Mouse (Mus musculus): Measurements from ENCODE around the gene Gsk3b.
"Not testable (repeated sequence)": the region's sequence is repeated elsewhere in the genome, so short reads cannot be mapped to it uniquely, and the experiment has no call there.

The Gsk3b gene

DNA sequence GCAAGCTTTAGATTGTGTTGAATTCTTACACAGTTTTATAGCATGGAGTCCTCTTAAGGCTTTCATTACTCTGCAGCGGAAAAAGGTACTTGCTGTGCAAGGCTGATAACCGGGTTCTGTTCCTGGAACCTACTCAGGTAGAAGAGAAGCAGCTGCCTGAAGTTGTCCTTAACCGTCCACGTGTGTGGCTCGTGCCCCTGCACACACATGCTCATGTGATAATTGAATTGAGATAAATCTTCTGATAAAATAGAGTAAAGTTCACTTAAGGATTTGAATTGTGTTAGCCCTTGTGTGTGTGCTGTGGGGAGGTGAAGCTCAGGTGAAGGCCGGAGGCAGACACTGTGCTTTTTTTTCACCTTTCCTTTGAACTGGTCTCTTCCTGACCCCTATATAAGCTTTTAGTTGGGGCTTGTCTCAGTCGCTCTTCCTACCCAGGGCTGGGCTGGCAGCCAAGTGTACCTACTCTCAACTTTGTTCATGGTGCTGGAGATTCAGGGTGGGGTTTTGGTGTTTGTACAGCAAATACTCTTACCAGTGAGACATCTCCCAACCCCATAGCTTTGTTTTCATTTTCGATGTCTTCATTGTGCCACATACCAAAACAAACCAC is 96.0 kb downstream of the Gsk3b start:
- DNase-seq (ENCODE audit: extremely low spot score, low spot score) = no peak

DNA sequence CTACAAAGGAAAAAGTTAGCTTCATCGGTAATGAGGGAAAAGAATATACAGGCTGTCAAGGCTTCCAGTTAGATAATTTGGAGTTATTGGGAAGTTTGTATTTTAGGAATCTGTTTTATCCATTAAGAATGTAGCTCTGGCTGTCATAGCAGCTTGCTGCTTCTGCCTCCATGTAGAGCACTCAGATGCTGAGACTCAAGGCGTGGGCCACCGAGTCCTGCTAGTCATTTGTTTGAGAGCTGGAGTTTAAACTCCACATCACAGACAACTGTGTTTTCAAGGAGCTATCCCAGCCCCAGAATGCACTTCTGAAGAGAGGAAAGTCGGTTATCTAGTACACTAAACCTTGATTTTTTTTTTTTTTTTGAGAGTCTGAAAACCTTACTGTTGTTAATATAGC is 101.2 kb downstream of the Gsk3b start:
- no peak for DNase-seq (ENCODE audit: extremely low spot score, low spot score)

DNA sequence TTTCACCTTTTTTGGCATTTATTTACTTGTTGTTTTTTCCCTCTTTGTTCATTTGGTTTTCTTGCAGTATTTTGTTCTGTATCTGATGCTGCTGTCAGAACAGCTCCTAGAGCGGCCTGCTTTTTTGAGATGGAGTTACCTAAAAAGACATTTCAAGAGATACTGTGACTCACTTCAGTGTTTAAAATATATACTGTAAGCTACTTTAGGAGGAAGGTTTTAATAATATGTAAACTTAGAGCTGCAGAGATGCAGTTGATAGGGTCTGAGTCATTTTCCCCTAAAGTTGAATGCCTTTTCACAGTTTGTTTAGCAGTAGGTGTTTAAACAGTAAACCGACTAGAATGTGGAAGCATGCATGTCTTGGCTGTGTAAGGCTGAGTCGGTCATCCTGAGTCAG is 101.7 kb downstream of the Gsk3b start:
- DNase-seq (ENCODE audit: extremely low spot score, low spot score) = no peak

DNA sequence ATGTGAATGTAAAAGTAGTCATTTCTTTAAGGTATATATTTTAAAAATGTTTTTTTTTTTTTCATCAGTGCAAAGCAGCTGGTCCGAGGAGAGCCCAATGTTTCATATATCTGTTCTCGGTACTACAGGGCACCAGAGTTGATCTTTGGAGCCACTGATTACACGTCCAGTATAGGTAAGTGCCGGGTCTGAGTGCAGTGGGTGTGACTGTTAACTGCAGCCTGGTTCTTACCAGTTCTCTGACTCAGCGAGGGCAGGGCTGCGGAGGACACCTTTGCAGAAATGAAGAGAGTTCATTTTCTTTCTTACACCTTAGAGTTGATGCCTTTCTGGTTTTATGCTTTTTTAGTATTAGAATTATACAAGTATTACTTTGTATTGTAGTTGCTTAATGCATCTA is 102.7 kb downstream of the Gsk3b start:
- DNase-seq (ENCODE audit: extremely low spot score, low spot score) = no peak

- no peak for DNase-seq (ENCODE audit: extremely low spot score, low spot score)
Measured at GRCm38 (mm10) chr16:38192640-38193039, 103.8 kb downstream of the Gsk3b start.

GRCm38 (mm10) chr16:38197299-38197698 is 108.5 kb downstream of the Gsk3b start:
- peak; percentile 31 for DNase-seq (ENCODE audit: extremely low spot score, low spot score)

DNA sequence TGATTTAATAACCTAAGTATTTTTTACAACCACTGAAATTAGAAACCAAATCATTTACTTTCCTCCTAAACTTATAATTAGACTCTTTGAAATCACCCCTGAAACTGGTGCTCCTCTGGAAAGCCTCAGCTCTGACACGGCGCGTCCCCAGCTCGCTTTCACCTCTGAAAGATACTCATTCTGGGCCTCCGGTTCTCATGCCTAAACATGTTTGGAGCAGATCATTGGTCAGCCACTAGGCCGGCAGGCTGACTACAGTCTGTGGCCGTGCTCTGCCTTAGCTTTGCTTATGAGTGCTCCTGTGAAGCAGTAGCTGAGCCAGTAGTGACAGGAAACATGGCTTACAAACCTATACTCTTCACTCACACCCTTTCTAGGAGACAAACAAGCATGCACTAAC is 116.5 kb downstream of the Gsk3b start:
- no peak for DNase-seq (ENCODE audit: extremely low spot score, low spot score)

DNA sequence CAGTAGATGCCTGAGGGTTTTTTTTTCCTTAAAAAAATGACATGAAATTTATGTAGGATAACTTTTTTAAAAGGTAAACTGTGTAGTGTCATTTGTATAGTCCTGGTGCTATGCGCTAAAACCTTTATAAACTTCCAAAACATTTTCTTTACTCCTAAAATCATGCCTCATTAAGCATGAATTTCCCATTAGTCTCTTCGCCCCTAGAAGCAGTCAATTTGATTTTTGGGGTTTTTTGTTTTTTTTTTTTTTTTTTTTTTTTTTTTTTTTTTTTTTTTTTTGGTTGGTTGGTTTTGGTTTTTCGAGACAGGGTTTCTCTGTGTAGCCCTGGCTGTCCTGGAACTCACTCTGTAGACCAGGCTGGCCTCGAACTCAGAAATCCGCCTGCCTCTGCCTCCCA is 133.7 kb downstream of the Gsk3b start:
- not testable (repeated sequence) for DNase-seq (ENCODE audit: extremely low spot score, low spot score)

DNA sequence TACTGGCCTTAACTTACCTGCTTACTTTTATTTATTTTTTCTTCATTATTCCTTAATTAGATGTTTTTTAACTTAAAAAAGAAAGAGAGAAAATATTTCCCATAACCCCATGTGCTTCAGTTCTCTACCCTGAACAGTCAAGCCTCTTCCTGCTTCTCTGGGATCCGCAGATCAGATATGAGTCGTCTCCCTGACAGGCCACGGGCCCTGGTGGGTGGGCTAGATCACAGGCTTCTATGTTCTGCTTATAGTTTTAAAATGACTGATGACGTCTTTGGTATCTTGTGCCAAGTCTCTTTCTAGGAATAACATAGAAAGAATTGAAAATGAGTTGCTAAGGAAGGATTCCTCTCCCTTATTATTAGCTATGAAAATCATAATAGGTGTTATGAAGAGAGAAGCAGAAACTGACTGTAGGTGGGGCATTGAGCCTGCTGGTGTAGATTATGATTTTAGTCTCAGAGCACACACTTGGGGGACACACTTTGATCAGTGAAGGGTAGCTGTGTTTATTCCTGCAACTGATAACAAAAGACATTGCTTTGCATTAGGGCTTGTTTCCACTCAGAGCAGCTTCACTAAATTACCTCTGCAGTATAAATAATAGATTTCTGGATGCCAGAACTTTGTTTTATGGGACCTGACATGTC is 148.3 kb downstream of the Gsk3b start:
- no peak for DNase-seq (ENCODE audit: extremely low spot score, low spot score)

DNA sequence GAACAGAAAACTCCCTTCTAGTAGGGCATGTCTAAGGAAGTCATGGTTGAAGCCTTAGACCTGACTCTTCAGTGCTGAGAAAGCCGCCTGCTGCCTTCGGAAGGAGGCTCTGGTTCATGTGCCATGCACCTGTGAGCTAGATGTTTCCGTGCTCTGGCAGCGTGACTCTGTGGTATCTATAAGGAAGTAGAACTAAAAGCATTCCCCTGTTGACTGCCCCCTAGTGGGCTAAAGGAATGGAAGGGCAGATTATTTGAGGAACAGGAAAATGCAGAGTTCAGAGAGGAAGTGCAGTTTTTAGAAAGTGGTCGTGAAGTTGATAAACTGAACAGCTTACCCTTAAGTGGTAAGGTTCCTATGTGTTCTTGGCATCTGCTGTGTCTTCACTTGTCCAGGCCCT is 150.9 kb downstream of the Gsk3b start:
- no peak for DNase-seq (ENCODE audit: extremely low spot score, low spot score)

- no peak for DNase-seq (ENCODE audit: extremely low spot score, low spot score)
Measured at GRCm38 (mm10) chr16:38240167-38240566, 151.4 kb downstream of the Gsk3b start.

- no peak for DNase-seq (ENCODE audit: extremely low spot score, low spot score)
Measured at GRCm38 (mm10) chr16:38244111-38244510, 155.3 kb downstream of the Gsk3b start.

DNA sequence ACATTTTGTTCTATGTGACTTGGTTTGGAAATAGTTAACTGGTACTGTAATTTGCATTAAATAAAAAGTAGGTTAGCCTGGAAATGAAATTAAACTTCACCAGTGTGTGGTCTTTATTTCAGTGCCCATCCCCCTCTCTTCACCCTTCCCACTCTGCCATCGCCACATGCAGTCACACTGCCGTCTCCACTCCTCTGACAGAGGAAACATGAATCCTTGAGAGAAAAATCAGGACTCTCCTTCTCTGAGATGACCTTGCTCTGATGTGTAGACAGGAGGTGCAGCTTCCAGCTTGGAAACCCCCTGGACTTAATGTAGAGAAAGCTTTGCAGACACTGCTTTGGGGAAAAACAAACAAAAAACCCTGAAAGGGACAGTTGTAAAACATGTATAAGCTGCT is 156.6 kb downstream of the Gsk3b start:
- no peak for DNase-seq (ENCODE audit: extremely low spot score, low spot score)

- DNase-seq (ENCODE audit: extremely low spot score, low spot score) = no peak
Measured at GRCm38 (mm10) chr16:38245849-38246585, 157.2 kb downstream of the Gsk3b start.

DNA sequence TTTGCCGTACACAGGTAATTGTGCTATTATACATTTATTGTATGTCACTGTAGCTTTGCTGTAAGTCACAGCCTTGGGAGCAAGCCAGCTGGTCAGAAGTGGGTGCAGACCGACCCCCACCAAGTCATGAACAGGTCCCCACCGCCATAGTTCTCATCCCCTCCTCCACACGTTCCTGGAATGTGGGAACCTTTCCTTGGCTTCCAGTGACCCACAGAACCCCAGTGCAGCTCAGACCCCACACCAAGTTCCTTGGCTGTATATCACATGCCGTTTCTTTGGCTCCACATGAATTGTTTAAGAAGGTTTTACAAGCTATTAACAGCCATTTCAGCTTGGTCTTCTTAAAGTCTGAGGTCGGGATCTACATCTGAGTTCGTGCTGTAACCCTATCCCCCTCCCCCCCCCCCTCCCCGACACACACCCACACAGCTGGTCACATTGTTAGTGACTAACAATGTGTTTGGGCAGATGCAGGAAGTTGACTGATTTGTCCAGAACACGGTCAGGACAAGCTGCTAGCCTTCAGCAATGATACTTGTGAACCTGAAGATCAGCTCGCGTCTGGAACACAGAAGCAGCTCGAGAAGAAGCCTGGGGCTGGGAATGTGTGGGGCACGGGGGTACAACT is 159.6 kb downstream of the Gsk3b start:
- peak; percentile 27 for DNase-seq (ENCODE audit: extremely low spot score, low spot score)

DNA sequence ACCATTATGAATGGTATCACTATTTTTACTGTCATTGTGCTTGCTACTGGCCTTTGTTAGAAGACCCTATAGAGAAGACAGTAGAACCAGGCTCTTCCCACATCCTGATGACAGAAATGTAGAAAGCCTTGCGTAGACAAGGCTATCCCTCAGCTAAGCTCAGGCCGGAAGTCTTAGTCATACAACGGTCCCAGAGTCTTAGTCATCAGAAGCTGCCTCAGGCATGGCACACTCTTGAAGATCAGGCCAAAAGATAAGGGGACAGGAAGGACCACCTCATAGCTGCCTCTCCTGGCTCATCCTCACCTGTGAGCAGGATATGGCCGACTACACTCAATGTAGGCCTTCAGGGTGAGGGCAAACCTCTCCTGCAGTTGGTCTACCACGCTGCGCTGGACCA is 161.7 kb downstream of the Gsk3b start:
- no peak for DNase-seq (ENCODE audit: extremely low spot score, low spot score)

- DNase-seq (ENCODE audit: extremely low spot score, low spot score) = no peak
Measured at GRCm38 (mm10) chr16:38254001-38254400, 165.2 kb downstream of the Gsk3b start.

GRCm38 (mm10) chr16:38255107-38255506 is 166.3 kb downstream of the Gsk3b start:
- no peak for DNase-seq (ENCODE audit: extremely low spot score, low spot score)

DNA sequence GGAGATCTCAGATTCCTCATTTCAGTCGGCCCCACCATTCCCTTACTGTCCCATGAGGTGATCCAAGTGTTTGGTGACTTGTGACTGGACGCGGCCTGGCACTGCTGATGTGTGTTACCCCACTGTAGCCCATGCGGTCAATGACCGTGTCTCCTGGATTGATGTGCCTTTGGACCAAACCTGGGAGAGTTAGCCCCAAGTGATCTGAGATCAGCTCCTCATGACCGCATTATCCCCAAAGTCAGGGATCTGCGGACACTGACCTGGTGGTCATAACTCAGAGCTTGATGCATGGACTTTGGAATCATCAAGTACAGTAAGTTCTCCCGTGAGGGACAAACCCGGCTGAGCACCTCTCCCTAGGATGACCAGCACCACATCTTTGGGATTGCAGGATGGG is 167.1 kb downstream of the Gsk3b start:
- no peak for DNase-seq (ENCODE audit: extremely low spot score, low spot score)

- no peak for DNase-seq (ENCODE audit: extremely low spot score, low spot score)
Measured at GRCm38 (mm10) chr16:38271601-38272000, 182.8 kb downstream of the Gsk3b start.

DNA sequence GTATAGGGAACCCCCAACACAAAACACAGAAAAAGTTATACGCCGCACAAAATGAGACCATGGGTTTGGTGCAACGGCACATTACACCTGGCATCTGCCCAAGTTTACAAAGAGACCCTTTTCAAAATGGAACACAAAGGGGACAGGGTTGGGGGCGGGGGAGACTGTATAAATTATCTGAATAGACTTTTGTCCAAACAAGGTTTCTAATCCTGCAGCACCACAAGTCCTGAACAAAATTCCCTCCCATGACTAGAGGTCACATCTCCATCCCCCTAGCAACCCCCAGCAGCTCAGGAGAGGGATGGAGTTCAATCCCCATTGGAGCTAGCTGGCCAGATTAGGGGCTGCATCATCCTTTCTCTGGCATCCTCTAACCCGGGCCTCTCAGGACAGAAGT is 183.7 kb downstream of the Gsk3b start:
- DNase-seq (ENCODE audit: extremely low spot score, low spot score) = no peak

DNA sequence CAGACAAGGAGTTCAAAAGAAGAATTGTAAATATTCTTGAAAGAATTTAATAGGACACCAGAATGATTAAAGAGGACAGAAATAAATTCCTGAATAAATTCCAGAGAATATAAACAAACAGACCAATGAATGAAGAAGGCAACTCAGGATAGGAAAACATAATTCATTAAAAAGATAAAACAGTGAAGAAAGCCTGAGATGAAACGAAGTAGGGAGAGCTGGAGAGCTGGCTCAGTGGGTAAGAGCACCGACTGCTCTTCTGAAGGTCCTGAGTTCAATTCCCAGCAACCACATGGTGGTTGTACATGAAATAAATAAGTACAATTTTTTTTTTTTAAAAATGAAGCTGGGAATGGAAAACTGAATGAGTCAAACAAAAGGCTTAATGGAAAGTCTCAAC is 185.9 kb downstream of the Gsk3b start:
- DNase-seq (ENCODE audit: extremely low spot score, low spot score) = no peak
